Mouse (Mus musculus) ES-E14 (cell line): Measurements from ENCODE around the gene Runx3. TPM values are rescaled to one million over a fixed set of nuclear protein-coding genes. Genes with fewer than 3 reads are reported as not detected.
"Not testable (repeated sequence)": the region's sequence is repeated elsewhere in the genome, so short reads cannot be mapped to it uniquely, and the experiment has no call there.

Experiments
- DNase-seq: peaks from one replicate; pipeline ENCODE4 v3.0.0-alpha.2; 2013; ENCODE audit warnings: low read depth, low spot score
- H3K27ac ChIP-seq: 2 replicates; pipeline ENCODE4 v1.5.1; 2012; ENCODE audit warnings: low read depth, mild to moderate bottlenecking, low read length, moderate library complexity, mixed read lengths; ENCODE audit not compliant: poor library complexity, insufficient read depth, severe bottlenecking
- H3K36me3 ChIP-seq: 2 replicates; pipeline ENCODE4 v1.6.1; 2012; ENCODE audit warnings: mild to moderate bottlenecking, low read length, moderate library complexity, mixed read lengths; ENCODE audit not compliant: control insufficient read depth, poor library complexity, insufficient read depth, severe bottlenecking
- H3K4me1 ChIP-seq, 2 experiments: fragments of 150-350 bp in 1 of 2; sonication (generic) in 1 of 2; 2 replicates each; pipeline ENCODE4 v1.6.1; 2012; ENCODE audit warnings: low read length in 2 of 2, mild to moderate bottlenecking in 1 of 2, mixed read lengths in 1 of 2; ENCODE audit not compliant: control insufficient read depth in 2 of 2, insufficient read depth in 2 of 2, poor library complexity in 1 of 2
- H3K4me3 ChIP-seq, 2 experiments: fragments of 150-350 bp in 1 of 2; sonication (generic) in 1 of 2; 2 replicates each; pipeline ENCODE4 v1.5.1; 2012; ENCODE audit warnings: low read length in 2 of 2, low read depth in 1 of 2, mild to moderate bottlenecking in 1 of 2, mixed read lengths in 1 of 2; ENCODE audit not compliant: insufficient read depth in 1 of 2, poor library complexity in 1 of 2, severe bottlenecking in 1 of 2
- H3K9ac ChIP-seq: 2 replicates; pipeline ENCODE4 v1.6.1; 2012; ENCODE audit warnings: low read depth, mild to moderate bottlenecking, low read length, mixed read lengths; ENCODE audit not compliant: poor library complexity, insufficient read depth, severe bottlenecking
- H3K9me3 ChIP-seq: fragments of 150-350 bp; sonication (generic); 2 replicates; pipeline ENCODE4 v1.6.1; 2012; ENCODE audit warnings: low read depth, mild to moderate bottlenecking, low read length; ENCODE audit not compliant: control insufficient read depth, insufficient read depth
- CHD2 ChIP-seq: IDR thresholded peaks from 2 replicates; pipeline ENCODE4 v1.6.1; 2014; ENCODE audit warnings: mild to moderate bottlenecking, low read depth, low read length, inconsistent platforms
- HCFC1 ChIP-seq: IDR thresholded peaks from 2 replicates; pipeline ENCODE4 v1.6.1; 2012; ENCODE audit warnings: low read length, inconsistent platforms, borderline replicate concordance; ENCODE audit not compliant: insufficient read depth
- MAFK ChIP-seq: IDR thresholded peaks from 2 replicates; pipeline ENCODE4 v1.6.1; 2014; ENCODE audit warnings: mild to moderate bottlenecking, low read depth, low read length, inconsistent platforms; ENCODE audit not compliant: insufficient read depth
- ZC3H11A ChIP-seq: IDR thresholded peaks from 2 replicates; pipeline ENCODE4 v1.6.1; 2012; ENCODE audit warnings: low read depth, mild to moderate bottlenecking, inconsistent platforms, low read length, borderline replicate concordance
- ZNF384 ChIP-seq: IDR thresholded peaks from 2 replicates; pipeline ENCODE4 v1.6.1; 2012; ENCODE audit warnings: low read depth, low read length, inconsistent platforms
- in situ Hi-C, 2 experiments: fragments of 600-800 bp; cut with MboI; formaldehyde crosslinking; loops; one replicate each; pipeline ENCODE4 v1.15.1; 2025; ENCODE audit warnings: low sequenced_read_pairs in 2 of 2, inconsistent platforms in 1 of 2; ENCODE audit not compliant: unreplicated experiment in 2 of 2
- total RNA-seq: library from RNA; depleted of rRNA; stranded (reverse); fragments of 300-350 nt; gene quantifications from 2 replicates; pipeline ENCODE4 v1.2.3, GENCODE M21; 2012

Runx3 gene
- total RNA-seq, 1 experiment, result 0.49 TPM

DNA sequence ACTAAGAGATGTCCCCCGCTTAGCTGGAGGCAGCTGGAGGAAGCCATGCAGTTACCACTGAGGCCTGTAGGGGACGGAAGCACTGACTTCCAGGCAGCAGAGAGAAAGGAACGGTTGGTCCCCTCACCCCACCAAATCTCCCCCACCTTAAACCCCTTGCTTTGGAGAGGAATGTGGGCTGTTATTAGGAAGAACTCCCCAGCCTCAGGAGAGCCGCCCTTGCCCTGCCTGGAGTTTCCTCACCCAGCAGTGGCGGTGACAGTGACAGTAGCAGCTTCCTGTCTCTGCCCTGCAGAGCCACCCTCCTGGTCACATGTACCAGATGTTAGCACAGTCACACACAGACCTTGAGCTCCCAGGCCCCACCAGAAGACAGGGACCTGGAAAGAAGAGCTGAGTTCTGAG is 58.6 kb downstream of the Runx3 start:
- no peak for TF ChIP-seq CHD2

DNA sequence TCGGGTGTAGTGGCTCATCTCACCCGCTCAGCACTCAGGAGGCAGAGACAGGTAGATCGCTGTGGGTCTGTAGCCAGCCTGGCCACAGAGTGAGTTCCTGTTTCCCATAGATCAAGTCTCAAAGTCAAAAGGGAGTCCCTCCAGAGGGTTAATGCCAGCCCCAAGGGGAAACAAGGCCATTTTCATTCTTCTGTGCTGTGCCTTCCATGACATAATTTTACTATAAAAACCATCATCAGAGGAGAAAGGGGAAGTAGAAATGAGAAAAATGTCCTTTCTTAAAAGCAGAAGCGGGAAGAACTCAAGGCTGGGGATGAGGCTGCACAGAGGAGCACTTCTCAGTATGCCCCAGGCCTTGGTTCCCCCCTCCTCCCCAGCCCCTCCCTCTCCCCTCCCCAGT is 61.4 kb downstream of the Runx3 start:
- Histone ChIP-seq H3K4me1 (peaks cover 0 to 5% of the 10 kb centered on the region in 2 experiments; a peak in 1 of 4 replicates), H3K4me3 (no peak overlapping the region), H3K9me3 (no peaks in the 10 kb centered on the region), H3K27ac (no peak overlapping the region), H3K36me3 (no peaks in the 10 kb centered on the region), H3K9ac (no peak overlapping the region)
- DNase-seq, result no peak
- TF ChIP-seq HCFC1 (no peak), CHD2 (no peak), ZC3H11A (no peak), MAFK (no peak), ZNF384 (no peak)
- in situ Hi-C loops, result no loop called here

More for the DNA sequence above, 58.6 kb downstream of the Runx3 start:
- no peak overlapping the region for H3K27ac ChIP-seq
- in situ Hi-C loops, result no loop called here
- H3K36me3 ChIP-seq, result no peaks in the 10 kb centered on the region
- peak; percentile 38 for DNase-seq
- no peak overlapping the region; a peak in 1 of 4 replicates for H3K4me3 ChIP-seq
- H3K4me1 ChIP-seq, result peaks cover 0 to 5% of the 10 kb centered on the region in 2 experiments; a peak in 1 of 4 replicates
- H3K9ac ChIP-seq, result no peak overlapping the region
- H3K9me3 ChIP-seq, result no peaks in the 10 kb centered on the region

DNA sequence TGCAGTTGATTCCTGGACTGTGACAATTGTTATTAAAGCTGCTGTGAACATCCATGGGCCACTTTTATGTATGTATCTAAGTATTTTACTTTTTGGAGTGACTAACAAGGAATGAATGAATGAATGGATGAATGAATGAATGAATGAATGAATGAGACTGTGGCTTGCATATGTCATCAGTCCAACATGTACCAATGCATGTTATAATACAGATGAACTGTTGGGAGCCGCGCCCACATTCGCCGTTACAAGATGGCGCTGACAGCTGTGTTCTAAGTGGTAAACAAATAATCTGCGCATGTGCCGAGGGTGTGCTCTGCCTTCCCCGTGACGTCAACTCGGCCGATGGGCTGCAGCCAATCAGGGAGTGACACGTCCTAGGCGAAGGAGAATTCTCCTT is 63.8 kb downstream of the Runx3 start:
- H3K4me3 ChIP-seq, in situ Hi-C loops, H3K9me3 ChIP-seq, H3K27ac ChIP-seq, H3K9ac ChIP-seq, DNase-seq, H3K4me1 ChIP-seq, H3K36me3 ChIP-seq: not testable (repeated sequence)

DNA sequence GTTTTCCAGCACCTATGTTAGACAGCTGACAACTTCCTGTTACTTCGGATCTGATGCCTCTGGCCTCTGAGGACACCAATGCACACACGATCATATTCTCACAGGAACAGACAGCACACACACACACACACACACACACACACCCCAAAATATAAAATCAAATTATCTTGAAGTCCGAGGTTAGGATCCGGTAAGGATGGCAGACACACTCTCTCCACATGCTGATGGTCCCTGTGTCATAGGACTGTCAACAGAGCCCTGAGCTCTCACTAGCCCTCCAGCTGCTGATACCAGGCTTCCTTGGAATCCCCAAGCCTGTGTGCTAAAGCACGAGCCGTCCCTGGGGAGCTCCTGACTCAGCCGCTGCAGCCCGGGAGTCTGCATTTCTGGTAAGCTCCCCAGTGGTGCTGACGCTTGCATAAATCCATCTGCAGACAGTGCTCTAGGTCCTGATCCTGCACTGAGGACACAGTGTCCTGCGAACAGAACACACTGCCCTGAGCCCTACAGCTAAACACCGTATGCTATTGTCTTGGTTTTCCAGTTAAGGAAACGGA is 69.1 kb downstream of the Runx3 start:
- Histone ChIP-seq H3K9ac (no peak overlapping the region), H3K4me3 (no peak overlapping the region), H3K9me3 (no peaks in the 10 kb centered on the region), H3K36me3 (no peaks in the 10 kb centered on the region), H3K4me1 (no peaks in the 10 kb centered on the region), H3K27ac (no peak overlapping the region)
- no peak for TF ChIP-seq ZC3H11A
- no peak for TF ChIP-seq ZNF384
- TF ChIP-seq CHD2, result no peak
- TF ChIP-seq MAFK, result no peak
- TF ChIP-seq HCFC1, result no peak
- in situ Hi-C loops, result no loop called here
- no peak for DNase-seq

DNA sequence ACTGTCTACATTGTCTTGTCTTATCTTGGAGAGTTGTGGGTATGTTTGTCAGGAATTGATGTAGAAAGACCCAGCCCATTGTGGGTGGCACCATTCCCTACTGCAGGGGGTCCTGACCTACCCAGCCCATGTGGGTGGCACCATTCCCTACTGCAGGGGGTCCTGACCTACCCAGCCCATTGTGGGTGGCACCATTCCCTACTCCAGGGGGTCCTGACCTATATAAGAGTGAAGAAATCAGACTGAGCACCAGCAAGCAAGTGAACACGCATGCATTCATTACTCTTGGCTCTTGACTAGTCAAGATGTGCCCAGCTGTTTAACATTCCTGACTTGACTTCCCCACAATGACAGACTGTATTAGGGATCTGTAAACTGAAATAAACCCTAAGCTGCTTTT is 69.9 kb downstream of the Runx3 start:
- no peaks in the 10 kb centered on the region for H3K36me3 ChIP-seq
- no peak overlapping the region for H3K4me3 ChIP-seq
- in situ Hi-C loops, result no loop called here
- no peaks in the 10 kb centered on the region for H3K4me1 ChIP-seq
- no peaks in the 10 kb centered on the region for H3K9me3 ChIP-seq
- no peak overlapping the region for H3K27ac ChIP-seq
- no peak for DNase-seq
- TF ChIP-seq HCFC1, result no peak
- no peak for TF ChIP-seq MAFK
- no peak overlapping the region for H3K9ac ChIP-seq
